Comparison of ENCODE assay signal across 8 mouse cellular contexts in the genomic region with DNA sequence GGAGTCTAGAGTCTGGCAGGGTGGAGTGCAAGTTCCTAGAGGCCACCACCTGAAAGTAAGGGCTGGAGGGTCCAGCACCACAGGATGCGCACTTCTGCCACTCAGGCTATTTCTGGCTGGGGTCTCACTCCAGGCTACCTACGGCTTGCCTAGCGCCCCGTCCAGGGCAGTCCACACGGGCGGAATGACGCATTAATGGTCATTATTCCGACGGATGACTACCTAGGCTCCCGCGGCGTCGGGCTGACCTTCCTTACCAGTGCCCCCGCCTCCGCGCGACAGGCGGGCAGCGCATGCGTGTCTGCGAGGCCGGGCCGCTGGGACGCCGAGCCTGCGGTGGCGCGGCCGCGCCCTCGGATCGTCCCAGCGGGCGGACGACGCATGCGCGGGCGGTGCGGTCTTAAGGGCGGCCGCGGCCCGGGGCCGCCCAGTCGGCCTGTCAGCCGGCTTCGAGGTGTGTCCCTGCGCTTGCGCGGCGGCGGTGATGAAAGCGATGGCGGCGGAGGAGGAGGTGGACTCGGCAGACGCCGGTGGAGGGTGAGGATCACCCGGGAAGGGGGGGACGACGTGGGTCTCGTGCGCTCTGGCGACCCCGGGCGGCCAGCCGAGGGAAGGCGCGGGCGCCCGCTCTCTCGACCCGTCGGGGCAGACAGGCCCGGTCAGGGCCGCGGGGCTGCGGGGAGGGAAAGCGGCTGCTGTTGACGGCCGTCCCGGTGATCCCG. TPM values are rescaled to one million over a fixed set of nuclear protein-coding genes. Genes with fewer than 3 reads are reported as not detected.
DNase-seq lines count a peak whose midpoint lies in the region; ATAC-seq lines count a peak whose summit lies in the region.

Gene Abhd5, plus strand, starts transcription at position 306 of the 722 bp plus-strand sequence.

- H3K27ac ChIP-seq in hindbrain, embryonic 11.5 days (ENCODE audit: low read depth, low read length) = 0 out of 2 replicates have a peak within 1 kb of the TSS, but pooled peaks have one; percentile 54

- DNase-seq in MN1 (ENCODE audit: low spot score) = peak; percentile 98
- DNase-seq in cerebellum, adult 9-10 months = peak; percentile 88
- DNase-seq in frontal cortex, adult 2 months (ENCODE audit: extremely low spot score in 1 of 2, low spot score in 1 of 2) = peak; percentile 80 to 94
- DNase-seq in hindbrain, embryonic 11.5 days (ENCODE audit: low spot score) = peak; percentile 96
- DNase-seq in layer of hippocampus, postnatal 10 days (ENCODE audit: low spot score in 2 of 2) = peak; percentile 92 to 95
- peak; percentile 98 for DNase-seq in lung, postnatal 10 days
- peak; percentile 97 for DNase-seq in ovary, postnatal 36 days (ENCODE audit: low spot score)
- peak; percentile 87 for DNase-seq in thymus, postnatal 25 days

- H3K4me2 ChIP-seq in hindbrain, embryonic 11.5 days (replicated peaks; ENCODE audit: low read depth, low read length) = peak within 1 kb of the TSS; percentile 64

- H3K36me3 ChIP-seq in hindbrain, embryonic 11.5 days (ENCODE audit: control insufficient read depth, insufficient read depth, low read length) = no peaks in the 10 kb centered on the region

- 1% methylated on average over 66 of the region's 84 CpGs for WGBS in hindbrain, embryonic 11.5 days

- no peaks in the 10 kb centered on the region for H3K9me3 ChIP-seq in hindbrain, embryonic 11.5 days (ENCODE audit: control insufficient read depth, low read length)

- peak within 1 kb of the TSS; percentile 68 for H3K4me3 ChIP-seq in hindbrain, embryonic 11.5 days (ENCODE audit: low read depth, low read length)

- no peaks in the 10 kb centered on the region for H3K27me3 ChIP-seq in hindbrain, embryonic 11.5 days (ENCODE audit: control insufficient read depth, insufficient read depth, low read length)

- H3K9ac ChIP-seq in hindbrain, embryonic 11.5 days (ENCODE audit: low read depth, low read length) = peak within 1 kb of the TSS; percentile 83

- ATAC-seq in hindbrain, embryonic 11.5 days (ENCODE audit: low FRiP score) = peak; percentile 95

- no peaks in the 10 kb centered on the region for H3K4me1 ChIP-seq in hindbrain, embryonic 11.5 days (replicated peaks; ENCODE audit: control insufficient read depth, insufficient read depth, low read length)

RNA-seq across cellular contexts. Expression of gene Abhd5, which starts in this region (rescaled TPM):
- polyA plus RNA-seq in frontal cortex, adult 2 months (2012; rRNA removed) = 19.8 and 21.5 TPM in 2 replicates
- 21.9 and 23.7 TPM in 2 replicates for polyA plus RNA-seq in hindbrain, embryonic 11.5 days (2014; fragmentation: Nextera tagmentation; extraction: Ambion mirVana)
- total RNA-seq in layer of hippocampus, postnatal 10 days (2021) = 10 to 100 TPM; 26.6 to 29.1 TPM

Comparison
In these comparisons a context has a peak if more than half of its experiments do, and no peak if none do; other contexts are left out.
1. Peak in every context shown above with its lines: DNase-seq, ATAC-seq, H3K4me3 ChIP-seq and H3K27ac ChIP-seq.